9 mouse cellular contexts compared by ENCODE assay signal in genomic region chr2:180306423-180307168, GRCm38 (mm10). TPM values are rescaled to one million over a fixed set of nuclear protein-coding genes. Genes with fewer than 3 reads are reported as not detected.
DNase-seq lines count a peak whose midpoint lies in the region; ATAC-seq and TF ChIP-seq lines count a peak whose summit lies in the region.
"Had no signal": no experiment of that assay in that cellular context is flagged by ENCODE, and none has a peak within 500 bp of the region (broad histone marks: within the 10 kb centered on the region; RNA-seq: fewer than 3 reads in every experiment).

No protein-coding gene starts in this region.

- no peaks in the 10 kb centered on the region for H3K36me3 ChIP-seq in liver, adult 2 months (ENCODE audit: control insufficient read depth, insufficient read depth, low read length)
- no peaks in the 10 kb centered on the region for H3K36me3 ChIP-seq in liver, embryonic 12.5 days
- no peaks in the 10 kb centered on the region for H3K36me3 ChIP-seq in heart, embryonic 13.5 days
- H3K36me3 ChIP-seq in stomach, embryonic 16.5 days (ENCODE audit: control insufficient read depth, insufficient read depth, low read length) = no peaks in the 10 kb centered on the region
- H3K36me3 ChIP-seq: hindbrain, embryonic 12.5 days; liver, embryonic 13.5 days had no signal

- WGBS in liver, adult 2 months = 76% methylated on average over 8 of the region's 8 CpGs
- WGBS in liver, embryonic 12.5 days (ENCODE audit: insufficient replicate concordance) = 65% methylated on average over 8 of the region's 8 CpGs
- 64% methylated on average over 8 of the region's 8 CpGs for WGBS in heart, embryonic 13.5 days
- WGBS in stomach, embryonic 16.5 days = 44% methylated on average over 8 of the region's 8 CpGs

- H3K4me3 ChIP-seq in liver, adult 2 months (ENCODE audit: insufficient read depth, low read depth, low read length) = no peak overlapping the region
- H3K4me3 ChIP-seq in liver, embryonic 12.5 days = no peak overlapping the region
- no peak overlapping the region for H3K4me3 ChIP-seq in heart, embryonic 13.5 days
- no peak overlapping the region for H3K4me3 ChIP-seq in stomach, embryonic 16.5 days (replicated peaks; ENCODE audit: low read length)
- H3K4me3 ChIP-seq: hindbrain, embryonic 12.5 days; liver, embryonic 13.5 days had no signal

- no peak for TF ChIP-seq POLR2A in liver, adult 2 months (IDR thresholded peaks at IDR 0.05; ENCODE audit: extremely low read depth, insufficient read depth, low read length)

- no peaks in the 10 kb centered on the region for H3K4me1 ChIP-seq in liver, adult 2 months (ENCODE audit: control insufficient read depth, insufficient read depth, low read length)
- no peaks in the 10 kb centered on the region for H3K4me1 ChIP-seq in liver, embryonic 12.5 days
- H3K4me1 ChIP-seq in heart, embryonic 13.5 days = peaks cover 16% of the 10 kb centered on the region
- no peaks in the 10 kb centered on the region for H3K4me1 ChIP-seq in stomach, embryonic 16.5 days (ENCODE audit: control insufficient read depth, insufficient read depth, low read length)
- H3K4me1 ChIP-seq: hindbrain, embryonic 12.5 days; liver, embryonic 13.5 days had no signal

- no peak for ATAC-seq in liver, embryonic 12.5 days
- ATAC-seq in heart, embryonic 13.5 days (ENCODE audit: extremely low read depth, insufficient number of reproducible peaks, low FRiP score, low TSS enrichment) = no peak
- ATAC-seq in stomach, embryonic 16.5 days (ENCODE audit: insufficient read depth, low FRiP score) = peak; percentile 77; the same call in 1 of the 2 replicates

- peak overlapping the region; percentile 2; the same call in 1 of the 2 replicates for H3K27ac ChIP-seq in liver, adult 2 months (replicated peaks; ENCODE audit: insufficient read depth, low read depth, low read length)
- H3K27ac ChIP-seq in liver, embryonic 12.5 days = no peak overlapping the region
- no peak overlapping the region for H3K27ac ChIP-seq in heart, embryonic 13.5 days (replicated peaks)
- peak overlapping the region; percentile 39; the same call in 1 of the 2 replicates for H3K27ac ChIP-seq in stomach, embryonic 16.5 days (ENCODE audit: low read length)
- H3K27ac ChIP-seq: hindbrain, embryonic 12.5 days; liver, embryonic 13.5 days had no signal

- H3K9me3 ChIP-seq in liver, embryonic 12.5 days (replicated peaks) = no peaks in the 10 kb centered on the region
- no peaks in the 10 kb centered on the region for H3K9me3 ChIP-seq in heart, embryonic 13.5 days
- no peaks in the 10 kb centered on the region for H3K9me3 ChIP-seq in stomach, embryonic 16.5 days (replicated peaks; ENCODE audit: control insufficient read depth, low read length)
- H3K9me3 ChIP-seq: hindbrain, embryonic 12.5 days; liver, embryonic 13.5 days had no signal

- no peaks in the 10 kb centered on the region for H3K27me3 ChIP-seq in liver, adult 2 months (ENCODE audit: control insufficient read depth, insufficient read depth, low read length)
- H3K27me3 ChIP-seq in liver, embryonic 12.5 days (replicated peaks) = 0 out of 2 replicates have a peak, but pooled peaks cover 16% of the 10 kb centered on the region
- H3K27me3 ChIP-seq in heart, embryonic 13.5 days (replicated peaks) = no peaks in the 10 kb centered on the region
- H3K27me3 ChIP-seq in stomach, embryonic 16.5 days (ENCODE audit: control insufficient read depth, insufficient read depth, low read length) = no peaks in the 10 kb centered on the region
- H3K27me3 ChIP-seq: hindbrain, embryonic 12.5 days; liver, embryonic 13.5 days had no signal

- H3K4me2 ChIP-seq in liver, embryonic 12.5 days = no peak overlapping the region
- H3K4me2 ChIP-seq in heart, embryonic 13.5 days = no peak overlapping the region
- H3K4me2 ChIP-seq in stomach, embryonic 16.5 days (ENCODE audit: low read depth, low read length) = no peak overlapping the region
- H3K4me2 ChIP-seq: hindbrain, embryonic 12.5 days; liver, embryonic 13.5 days had no signal

- DNase-seq in liver, adult 2 months (ENCODE audit: extremely low read depth, low read depth, low spot score) = no peak
- DNase-seq in cerebellum, adult 9-11 months = peak; percentile 23
- DNase-seq in c-Kit-positive CD71-positive TER-119-positive erythroid progenitor cells, embryonic 14.5 days (ENCODE audit: low spot score) = no peak
- no peak for DNase-seq in embryo, embryonic 10.5 days (ENCODE audit: low spot score)
- DNase-seq: liver, embryonic 13.5 days had no signal

- no peak for TF ChIP-seq CTCF in liver, adult 2 months (IDR thresholded peaks at IDR 0.05; ENCODE audit: low read depth, low read length)

- no peak overlapping the region for H3K9ac ChIP-seq in liver, adult 2 months (ENCODE audit: low read depth, low read length)
- no peak overlapping the region for H3K9ac ChIP-seq in liver, embryonic 12.5 days
- H3K9ac ChIP-seq in heart, embryonic 13.5 days = 0 out of 2 replicates have a peak overlapping the region, but pooled peaks have one; percentile 11
- no peak overlapping the region for H3K9ac ChIP-seq in stomach, embryonic 16.5 days (ENCODE audit: low read length)
- H3K9ac ChIP-seq: hindbrain, embryonic 12.5 days; liver, embryonic 13.5 days had no signal

- no peaks in the 10 kb centered on the region for H3K79me2 ChIP-seq in liver, adult 2 months (ENCODE audit: control insufficient read depth, insufficient read depth, low read length)

RNA-seq across cellular contexts. Expression of gene Rbbp8nl, which starts 16.9 kb away (rescaled TPM):
- total RNA-seq in liver, adult 2 months (2014; rRNA removed) = not detected in 2 replicates
- polyA plus RNA-seq in liver, adult 2 months (2012; rRNA removed) = not detected in 2 replicates
- polyA plus RNA-seq in liver, embryonic 12.5 days (2016; fragmentation: Nextera tagmentation; extraction: Ambion mirVana) = not detected in 2 replicates
- polyA plus RNA-seq in heart, embryonic 13.5 days (2015; fragmentation: Nextera tagmentation; extraction: Ambion mirVana) = 0.05 and 0.08 TPM in 2 replicates
- polyA plus RNA-seq in stomach, embryonic 16.5 days (2015; fragmentation: Nextera tagmentation; extraction: Ambion mirVana) = 3.7 and 5.9 TPM in 2 replicates
- polyA plus RNA-seq: liver, embryonic 13.5 days had no signal

RNA-seq across cellular contexts. Expression of gene Gata5, which starts 27.9 kb away (rescaled TPM):
- total RNA-seq in liver, adult 2 months (2014; rRNA removed) = 0.09 TPM in 1 of 2 replicates, not detected in the other
- 0.09 and 0.16 TPM in 2 replicates for polyA plus RNA-seq in liver, adult 2 months (2012; rRNA removed)
- polyA plus RNA-seq in liver, embryonic 12.5 days (2016; fragmentation: Nextera tagmentation; extraction: Ambion mirVana) = 3.0 and 3.1 TPM in 2 replicates
- 11.8 and 14.7 TPM in 2 replicates for polyA plus RNA-seq in heart, embryonic 13.5 days (2015; fragmentation: Nextera tagmentation; extraction: Ambion mirVana)
- polyA plus RNA-seq in stomach, embryonic 16.5 days (2015; fragmentation: Nextera tagmentation; extraction: Ambion mirVana) = 5.6 and 6.7 TPM in 2 replicates

RNA-seq across cellular contexts. Expression of gene Cables2, which starts 33.3 kb away (rescaled TPM):
- 8.9 and 10.3 TPM in 2 replicates for total RNA-seq in liver, adult 2 months (2014; rRNA removed)
- polyA plus RNA-seq in liver, adult 2 months (2012; rRNA removed) = 29.2 and 29.5 TPM in 2 replicates
- polyA plus RNA-seq in liver, embryonic 12.5 days (2016; fragmentation: Nextera tagmentation; extraction: Ambion mirVana) = 9.6 and 10.4 TPM in 2 replicates
- polyA plus RNA-seq in heart, embryonic 13.5 days (2015; fragmentation: Nextera tagmentation; extraction: Ambion mirVana) = 9.0 and 9.3 TPM in 2 replicates
- 4.3 and 4.6 TPM in 2 replicates for polyA plus RNA-seq in stomach, embryonic 16.5 days (2015; fragmentation: Nextera tagmentation; extraction: Ambion mirVana)

RNA-seq across cellular contexts. Expression of gene Rps21, which starts 49.4 kb away (rescaled TPM):
- 713 and 1,049 TPM in 2 replicates for total RNA-seq in liver, adult 2 months (2014; rRNA removed)
- 880 and 922 TPM in 2 replicates for polyA plus RNA-seq in liver, adult 2 months (2012; rRNA removed)
- polyA plus RNA-seq in liver, embryonic 12.5 days (2016; fragmentation: Nextera tagmentation; extraction: Ambion mirVana) = 560 and 561 TPM in 2 replicates
- 332 and 351 TPM in 2 replicates for polyA plus RNA-seq in heart, embryonic 13.5 days (2015; fragmentation: Nextera tagmentation; extraction: Ambion mirVana)
- 408 and 537 TPM in 2 replicates for polyA plus RNA-seq in stomach, embryonic 16.5 days (2015; fragmentation: Nextera tagmentation; extraction: Ambion mirVana)

Comparison
In these comparisons a context has a peak if more than half of its experiments do, and no peak if none do; other contexts are left out.
1. H3K27ac ChIP-seq: peak in liver, adult 2 months (single experiment) and stomach, embryonic 16.5 days (single experiment); none in liver, embryonic 12.5 days (single experiment) and heart, embryonic 13.5 days (single experiment).